Mouse (Mus musculus): ENCODE measurements at regions not wholly inside any gene's neighbourhood (a gene's known extent, or its start where the extent isn't known, plus 50 kb on each side); places are given as distances from the start of the nearest gene placed in this dataset.

GRCm38 (mm10) chr1:132820136-132820535 lies 59.9 kb upstream of the Lrrn2 start:
- Histone ChIP-seq H3K9ac (no peak overlapping the region), H3K4me2 (no peak overlapping the region), H3K4me1 (replicated peaks) (no peaks in the 10 kb centered on the region), H3K27me3 (replicated peaks) (0 out of 2 replicates have a peak, but pooled peaks cover 3% of the 10 kb centered on the region), H3K27ac (ENCODE audit: poor library complexity, severe bottlenecking) (no peak overlapping the region), H3K36me3 (no peaks in the 10 kb centered on the region), H3K4me3 (no peak overlapping the region), H3K9me3 (replicated peaks) (no peaks in the 10 kb centered on the region)
- ATAC-seq (ENCODE audit: insufficient number of reproducible peaks, low FRiP score), result no peak
- whole genome bisulfite sequencing, result 45% methylated on average over 8 of the region's 8 CpGs

GRCm38 (mm10) chr1:132818296-132818695 lies 61.8 kb upstream of the Lrrn2 start:
- no peaks in the 10 kb centered on the region for H3K4me1 ChIP-seq (replicated peaks)
- H3K9ac ChIP-seq, result no peak overlapping the region
- no peak overlapping the region for H3K4me3 ChIP-seq
- H3K4me2 ChIP-seq, result no peak overlapping the region
- ATAC-seq (ENCODE audit: insufficient number of reproducible peaks, low FRiP score), result no peak
- H3K27me3 ChIP-seq (replicated peaks), result peaks cover 11% of the 10 kb centered on the region; the same call in 1 of the 2 replicates
- H3K36me3 ChIP-seq, result no peaks in the 10 kb centered on the region
- no peaks in the 10 kb centered on the region for H3K9me3 ChIP-seq (replicated peaks)
- no peak overlapping the region for H3K27ac ChIP-seq (ENCODE audit: poor library complexity, severe bottlenecking)
- WGBS, result 41% methylated on average over 7 of the region's 7 CpGs

DNA sequence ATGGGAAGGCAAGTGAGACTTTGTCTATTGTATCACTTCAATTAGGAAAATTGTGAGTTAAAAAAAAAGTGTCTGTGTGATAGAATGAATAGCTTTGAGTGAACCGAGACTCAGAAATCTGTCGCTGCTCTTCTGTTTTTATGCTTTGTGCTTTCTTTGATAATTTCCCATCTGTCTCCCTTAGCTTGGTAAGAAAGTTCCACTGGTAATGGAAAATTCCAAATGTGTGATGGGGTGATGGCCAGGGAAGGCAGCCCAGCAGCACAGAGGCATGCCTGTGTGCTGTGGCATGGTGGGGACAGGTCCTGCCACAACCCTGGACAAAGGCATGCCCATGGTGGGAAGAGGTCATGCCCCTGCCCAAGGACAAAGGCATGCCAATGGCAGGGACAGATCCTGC lies 62.7 kb upstream of the Lrrn2 start:
- 81% methylated on average over 2 of the region's 2 CpGs for whole genome bisulfite sequencing
- ATAC-seq (ENCODE audit: insufficient number of reproducible peaks, low FRiP score), result no peak
- no peak overlapping the region for H3K27ac ChIP-seq (ENCODE audit: poor library complexity, severe bottlenecking)
- H3K27me3 ChIP-seq (replicated peaks), result peaks cover 15% of the 10 kb centered on the region; the same call in 1 of the 2 replicates
- H3K4me2 ChIP-seq, result no peak overlapping the region
- no peaks in the 10 kb centered on the region for H3K4me1 ChIP-seq (replicated peaks)
- no peak overlapping the region for H3K4me3 ChIP-seq
- H3K36me3 ChIP-seq, result no peaks in the 10 kb centered on the region
- H3K9me3 ChIP-seq (replicated peaks), result no peaks in the 10 kb centered on the region
- no peak overlapping the region for H3K9ac ChIP-seq

DNA sequence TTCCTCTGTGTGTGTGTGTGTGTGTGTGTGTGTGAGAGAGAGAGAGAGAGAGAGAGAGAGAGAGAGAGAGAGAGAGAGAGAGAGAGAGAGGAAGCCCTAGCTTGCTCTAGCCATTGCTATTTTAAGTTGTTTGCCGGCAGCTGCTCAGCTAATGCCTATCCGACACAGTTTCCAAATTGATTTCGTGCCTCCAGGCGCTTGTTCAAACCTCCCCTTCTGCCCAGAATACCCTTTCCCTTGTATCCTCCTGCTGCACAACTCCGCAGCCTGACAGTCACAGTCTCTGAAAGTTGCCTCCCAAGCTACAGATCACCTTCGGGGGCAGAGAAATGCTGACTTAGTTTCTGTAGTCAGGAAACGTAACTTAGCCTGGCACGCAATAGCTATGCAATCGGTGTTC lies 63.9 kb upstream of the Nfasc start:
- WGBS, result 67% methylated on average over 9 of the region's 9 CpGs
- H3K27ac ChIP-seq (ENCODE audit: poor library complexity, severe bottlenecking), result no peak overlapping the region
- no peaks in the 10 kb centered on the region for H3K9me3 ChIP-seq (replicated peaks)

GRCm38 (mm10) chr1:132803842-132804241 lies 62.2 kb upstream of the Nfasc start:
- no peak overlapping the region for H3K4me2 ChIP-seq
- H3K27ac ChIP-seq (ENCODE audit: poor library complexity, severe bottlenecking), result no peak overlapping the region
- H3K36me3 ChIP-seq, result no peaks in the 10 kb centered on the region
- ATAC-seq (ENCODE audit: insufficient number of reproducible peaks, low FRiP score), result no peak
- no peaks in the 10 kb centered on the region for H3K9me3 ChIP-seq (replicated peaks)
- H3K4me3 ChIP-seq, result no peak overlapping the region
- peaks cover 30% of the 10 kb centered on the region for H3K27me3 ChIP-seq (replicated peaks)
- H3K9ac ChIP-seq, result no peak overlapping the region
- H3K4me1 ChIP-seq (replicated peaks), result no peaks in the 10 kb centered on the region
- 78% methylated on average over 9 of the region's 9 CpGs for WGBS

More for the DNA sequence above, 63.9 kb upstream of the Nfasc start:
- no peak overlapping the region for H3K9ac ChIP-seq
- H3K4me2 ChIP-seq, result no peak overlapping the region
- no peak for ATAC-seq (ENCODE audit: insufficient number of reproducible peaks, low FRiP score)
- no peaks in the 10 kb centered on the region for H3K36me3 ChIP-seq
- H3K27me3 ChIP-seq (replicated peaks), result peaks cover 18% of the 10 kb centered on the region
- no peak overlapping the region for H3K4me3 ChIP-seq
- H3K4me1 ChIP-seq (replicated peaks), result no peaks in the 10 kb centered on the region

GRCm38 (mm10) chr1:132802380-132802779 lies 60.8 kb upstream of the Nfasc start:
- 35% methylated on average over 4 of the region's 4 CpGs for whole genome bisulfite sequencing
- Histone ChIP-seq H3K9ac (no peak overlapping the region), H3K4me1 (replicated peaks) (no peaks in the 10 kb centered on the region), H3K4me3 (no peak overlapping the region), H3K27me3 (replicated peaks) (peaks cover 30% of the 10 kb centered on the region), H3K27ac (ENCODE audit: poor library complexity, severe bottlenecking) (no peak overlapping the region), H3K9me3 (replicated peaks) (no peaks in the 10 kb centered on the region), H3K4me2 (no peak overlapping the region), H3K36me3 (no peaks in the 10 kb centered on the region)
- 0 out of 2 replicates have a peak, but pooled peaks have one; percentile 39 for ATAC-seq (ENCODE audit: insufficient number of reproducible peaks, low FRiP score)

DNA sequence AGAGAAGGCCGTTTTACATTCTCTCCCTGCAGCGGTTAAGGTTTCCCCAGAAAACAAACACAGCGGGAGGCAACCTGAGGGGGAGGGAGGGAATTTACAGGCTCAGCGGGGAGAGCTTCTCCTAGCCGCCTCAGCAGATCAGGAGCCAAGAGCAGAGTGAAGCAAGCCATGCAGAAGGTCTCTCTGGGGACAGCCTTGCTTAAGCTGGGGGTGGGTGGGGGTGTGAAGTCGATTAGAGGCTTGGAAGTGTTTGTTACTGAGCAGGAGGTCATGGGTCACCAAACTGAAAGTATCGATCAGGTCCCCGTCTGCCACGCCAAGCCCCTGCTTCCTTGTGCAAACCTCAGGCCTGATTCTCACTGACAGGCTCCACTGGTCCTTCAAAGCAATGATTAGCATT lies 58.7 kb upstream of the Nfasc start:
- WGBS, result under 1% methylated on average over 9 of the region's 9 CpGs
- Histone ChIP-seq H3K4me2 (no peak overlapping the region), H3K4me1 (replicated peaks) (no peaks in the 10 kb centered on the region), H3K4me3 (no peak overlapping the region), H3K9ac (no peak overlapping the region), H3K36me3 (no peaks in the 10 kb centered on the region), H3K27ac (ENCODE audit: poor library complexity, severe bottlenecking) (no peak overlapping the region), H3K9me3 (replicated peaks) (no peaks in the 10 kb centered on the region), H3K27me3 (replicated peaks) (peaks cover 30% of the 10 kb centered on the region)
- ATAC-seq (ENCODE audit: insufficient number of reproducible peaks, low FRiP score), result no peak

GRCm38 (mm10) chr1:132799258-132799657 lies 57.7 kb upstream of the Nfasc start:
- Histone ChIP-seq H3K4me3 (no peak overlapping the region), H3K4me1 (replicated peaks) (no peaks in the 10 kb centered on the region), H3K9me3 (replicated peaks) (no peaks in the 10 kb centered on the region), H3K9ac (no peak overlapping the region), H3K36me3 (no peaks in the 10 kb centered on the region), H3K4me2 (no peak overlapping the region), H3K27me3 (replicated peaks) (peaks cover 30% of the 10 kb centered on the region), H3K27ac (ENCODE audit: poor library complexity, severe bottlenecking) (no peak overlapping the region)
- WGBS, result 4% methylated on average over 6 of the region's 6 CpGs
- ATAC-seq (ENCODE audit: insufficient number of reproducible peaks, low FRiP score), result no peak

DNA sequence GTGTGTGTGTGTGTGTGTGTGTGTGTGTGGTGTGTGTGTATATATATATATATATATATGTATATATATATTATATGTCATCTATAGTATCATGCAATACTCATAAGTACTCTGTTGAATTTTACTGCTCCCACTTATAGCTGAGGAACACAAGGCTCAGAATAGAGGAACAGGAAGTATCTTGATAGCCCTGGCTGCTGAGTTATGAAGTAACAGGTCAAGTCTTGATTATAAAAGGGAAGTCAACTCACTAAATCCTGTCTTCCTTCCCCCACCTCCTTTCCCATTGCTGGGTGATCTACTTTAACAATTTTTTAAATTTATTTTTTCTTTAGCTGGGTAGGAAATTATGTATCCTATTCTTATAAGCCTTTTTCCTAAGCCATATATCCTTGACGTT lies 52.9 kb upstream of the Nfasc start:
- no peak for ATAC-seq (ENCODE audit: insufficient number of reproducible peaks, low FRiP score)
- WGBS, result 70% methylated on average over 1 of the region's 1 CpGs
- Histone ChIP-seq H3K4me3 (no peak overlapping the region), H3K4me2 (no peak overlapping the region), H3K36me3 (no peaks in the 10 kb centered on the region), H3K9ac (no peak overlapping the region), H3K4me1 (replicated peaks) (no peaks in the 10 kb centered on the region), H3K9me3 (replicated peaks) (no peaks in the 10 kb centered on the region), H3K27me3 (replicated peaks) (peaks cover under 1% of the 10 kb centered on the region), H3K27ac (ENCODE audit: poor library complexity, severe bottlenecking) (no peak overlapping the region)

Data from heart, embryonic 12.5 days (tissue).